Mouse (Mus musculus): Measurements from ENCODE around the gene Prr14l. TPM values are rescaled to one million over a fixed set of nuclear protein-coding genes. Genes with fewer than 3 reads are reported as not detected.
A peak's percentile ranks its signal among the peaks of the same experiment; 100 is the strongest.

Gene Prr14l
- polyA plus RNA-seq, 1 experiment from 2014 or later = 12.1 TPM

- H3K4me3 ChIP-seq (ENCODE audit: low read depth, low read length) = peak overlapping the region; percentile 87
- H3K27me3 ChIP-seq (ENCODE audit: control insufficient read depth, insufficient read depth, low read length) = no peaks in the 10 kb centered on the region
- no peaks in the 10 kb centered on the region for H3K9me3 ChIP-seq (replicated peaks; ENCODE audit: control insufficient read depth, low read length)
- no peaks in the 10 kb centered on the region for H3K36me3 ChIP-seq (replicated peaks; ENCODE audit: control insufficient read depth, insufficient read depth, low read depth, low read length)
- ATAC-seq (replicated peaks; ENCODE audit: insufficient number of reproducible peaks, low FRiP score, low TSS enrichment, low read depth) (no peak), DNase-seq (ENCODE audit: low spot score) (no peak)
- H3K27ac ChIP-seq (replicated peaks; ENCODE audit: low read depth, low read length) = no peak overlapping the region
- no peaks in the 10 kb centered on the region for H3K4me1 ChIP-seq (ENCODE audit: control insufficient read depth, insufficient read depth, low read length)
- H3K9ac ChIP-seq (replicated peaks; ENCODE audit: low read length) = peak overlapping the region; percentile 64
- 31% methylated on average over 5 of the region's 5 CpGs for WGBS
- H3K4me2 ChIP-seq (ENCODE audit: low read depth, low read length) = peak overlapping the region; percentile 69
These were observed 69.3 kb downstream of the Prr14l start for GRCm38 (mm10) chr5:32784726-32785125.

- Histone ChIP-seq H3K36me3 (replicated peaks; ENCODE audit: control insufficient read depth, insufficient read depth, low read depth, low read length) (no peaks in the 10 kb centered on the region), H3K4me2 (ENCODE audit: low read depth, low read length) (no peak overlapping the region), H3K9ac (replicated peaks; ENCODE audit: low read length) (no peak overlapping the region), H3K27me3 (ENCODE audit: control insufficient read depth, insufficient read depth, low read length) (no peaks in the 10 kb centered on the region), H3K4me3 (ENCODE audit: low read depth, low read length) (no peak overlapping the region), H3K9me3 (replicated peaks; ENCODE audit: control insufficient read depth, low read length) (no peaks in the 10 kb centered on the region), H3K27ac (replicated peaks; ENCODE audit: low read depth, low read length) (no peak overlapping the region), H3K4me1 (ENCODE audit: control insufficient read depth, insufficient read depth, low read length) (no peaks in the 10 kb centered on the region)
- ATAC-seq (replicated peaks; ENCODE audit: insufficient number of reproducible peaks, low FRiP score, low TSS enrichment, low read depth) (no peak), DNase-seq (ENCODE audit: low spot score) (no peak)
- WGBS = 98% methylated on average over 5 of the region's 5 CpGs
These were observed 72.5 kb downstream of the Prr14l start for GRCm38 (mm10) chr5:32781596-32781995.

GRCm38 (mm10) chr5:32778168-32778567, 75.9 kb downstream of the Prr14l start:
- WGBS = 89% methylated on average over 3 of the region's 3 CpGs
- Histone ChIP-seq H3K9me3 (replicated peaks; ENCODE audit: control insufficient read depth, low read length) (no peaks in the 10 kb centered on the region), H3K4me1 (ENCODE audit: control insufficient read depth, insufficient read depth, low read length) (no peaks in the 10 kb centered on the region)

GRCm38 (mm10) chr5:32772361-32772760, 81.7 kb downstream of the Prr14l start:
- peaks cover 3% of the 10 kb centered on the region; the same call in 1 of the 2 replicates for H3K36me3 ChIP-seq (replicated peaks; ENCODE audit: control insufficient read depth, insufficient read depth, low read depth, low read length)
- H3K27me3 ChIP-seq (ENCODE audit: control insufficient read depth, insufficient read depth, low read length) = no peaks in the 10 kb centered on the region
- no peak overlapping the region for H3K4me3 ChIP-seq (ENCODE audit: low read depth, low read length)
- H3K4me2 ChIP-seq (ENCODE audit: low read depth, low read length) = no peak overlapping the region
- H3K4me1 ChIP-seq (ENCODE audit: control insufficient read depth, insufficient read depth, low read length) = no peaks in the 10 kb centered on the region
- ATAC-seq (replicated peaks; ENCODE audit: insufficient number of reproducible peaks, low FRiP score, low TSS enrichment, low read depth) = no peak
- no peak overlapping the region for H3K27ac ChIP-seq (replicated peaks; ENCODE audit: low read depth, low read length)
- no peak overlapping the region for H3K9ac ChIP-seq (replicated peaks; ENCODE audit: low read length)
- DNase-seq (ENCODE audit: low spot score) = no peak
- 84% methylated on average over 2 of the region's 2 CpGs for WGBS
- H3K9me3 ChIP-seq (replicated peaks; ENCODE audit: control insufficient read depth, low read length) = no peaks in the 10 kb centered on the region

More at GRCm38 (mm10) chr5:32778168-32778567, 75.9 kb downstream of the Prr14l start:
- no peak overlapping the region for H3K9ac ChIP-seq (replicated peaks; ENCODE audit: low read length)
- no peak overlapping the region for H3K4me2 ChIP-seq (ENCODE audit: low read depth, low read length)
- H3K27ac ChIP-seq (replicated peaks; ENCODE audit: low read depth, low read length) = no peak overlapping the region
- no peak for ATAC-seq (replicated peaks; ENCODE audit: insufficient number of reproducible peaks, low FRiP score, low TSS enrichment, low read depth)
- no peak for DNase-seq (ENCODE audit: low spot score)
- H3K27me3 ChIP-seq (ENCODE audit: control insufficient read depth, insufficient read depth, low read length) = no peaks in the 10 kb centered on the region
- H3K4me3 ChIP-seq (ENCODE audit: low read depth, low read length) = no peak overlapping the region
- no peaks in the 10 kb centered on the region for H3K36me3 ChIP-seq (replicated peaks; ENCODE audit: control insufficient read depth, insufficient read depth, low read depth, low read length)

- peaks cover under 1% of the 10 kb centered on the region; the same call in 1 of the 2 replicates for H3K36me3 ChIP-seq (replicated peaks; ENCODE audit: control insufficient read depth, insufficient read depth, low read depth, low read length)
- H3K27me3 ChIP-seq (ENCODE audit: control insufficient read depth, insufficient read depth, low read length) = no peaks in the 10 kb centered on the region
- H3K4me2 ChIP-seq (ENCODE audit: low read depth, low read length) = no peak overlapping the region
- no peak overlapping the region for H3K4me3 ChIP-seq (ENCODE audit: low read depth, low read length)
- no peaks in the 10 kb centered on the region for H3K4me1 ChIP-seq (ENCODE audit: control insufficient read depth, insufficient read depth, low read length)
- no peaks in the 10 kb centered on the region for H3K9me3 ChIP-seq (replicated peaks; ENCODE audit: control insufficient read depth, low read length)
- no peak overlapping the region for H3K9ac ChIP-seq (replicated peaks; ENCODE audit: low read length)
- WGBS = 89% methylated on average over 4 of the region's 4 CpGs
- DNase-seq (ENCODE audit: low spot score) (no peak), ATAC-seq (replicated peaks; ENCODE audit: insufficient number of reproducible peaks, low FRiP score, low TSS enrichment, low read depth) (no peak)
- no peak overlapping the region for H3K27ac ChIP-seq (replicated peaks; ENCODE audit: low read depth, low read length)
These were observed 86.3 kb downstream of the Prr14l start for GRCm38 (mm10) chr5:32767636-32768373.

- Histone ChIP-seq H3K9me3 (replicated peaks; ENCODE audit: control insufficient read depth, low read length) (no peaks in the 10 kb centered on the region), H3K27me3 (ENCODE audit: control insufficient read depth, insufficient read depth, low read length) (no peaks in the 10 kb centered on the region), H3K4me3 (ENCODE audit: low read depth, low read length) (no peak overlapping the region), H3K4me1 (ENCODE audit: control insufficient read depth, insufficient read depth, low read length) (no peaks in the 10 kb centered on the region), H3K9ac (replicated peaks; ENCODE audit: low read length) (no peak overlapping the region), H3K4me2 (ENCODE audit: low read depth, low read length) (no peak overlapping the region), H3K36me3 (replicated peaks; ENCODE audit: control insufficient read depth, insufficient read depth, low read depth, low read length) (no peaks in the 10 kb centered on the region; the same call in 1 of the 2 replicates), H3K27ac (replicated peaks; ENCODE audit: low read depth, low read length) (no peak overlapping the region)
- ATAC-seq (replicated peaks; ENCODE audit: insufficient number of reproducible peaks, low FRiP score, low TSS enrichment, low read depth) (no peak), DNase-seq (ENCODE audit: low spot score) (no peak)
- 81% methylated on average over 3 of the region's 3 CpGs for WGBS
These were observed 87.1 kb downstream of the Prr14l start for GRCm38 (mm10) chr5:32767004-32767403.

- ATAC-seq (replicated peaks; ENCODE audit: insufficient number of reproducible peaks, low FRiP score, low TSS enrichment, low read depth) (no peak), DNase-seq (ENCODE audit: low spot score) (no peak)
- Histone ChIP-seq H3K4me3 (ENCODE audit: low read depth, low read length) (no peak overlapping the region), H3K9ac (replicated peaks; ENCODE audit: low read length) (no peak overlapping the region), H3K27me3 (ENCODE audit: control insufficient read depth, insufficient read depth, low read length) (no peaks in the 10 kb centered on the region), H3K4me1 (ENCODE audit: control insufficient read depth, insufficient read depth, low read length) (no peaks in the 10 kb centered on the region), H3K9me3 (replicated peaks; ENCODE audit: control insufficient read depth, low read length) (no peaks in the 10 kb centered on the region), H3K27ac (replicated peaks; ENCODE audit: low read depth, low read length) (no peak overlapping the region), H3K4me2 (ENCODE audit: low read depth, low read length) (no peak overlapping the region), H3K36me3 (replicated peaks; ENCODE audit: control insufficient read depth, insufficient read depth, low read depth, low read length) (no peaks in the 10 kb centered on the region)
- 91% methylated on average over 5 of the region's 5 CpGs for WGBS
These were observed 92.4 kb downstream of the Prr14l start for GRCm38 (mm10) chr5:32761566-32762140.

GRCm38 (mm10) chr5:32760787-32761186, 93.3 kb downstream of the Prr14l start:
- Histone ChIP-seq H3K9me3 (replicated peaks; ENCODE audit: control insufficient read depth, low read length) (no peaks in the 10 kb centered on the region), H3K4me1 (ENCODE audit: control insufficient read depth, insufficient read depth, low read length) (no peaks in the 10 kb centered on the region), H3K27me3 (ENCODE audit: control insufficient read depth, insufficient read depth, low read length) (no peaks in the 10 kb centered on the region), H3K4me2 (ENCODE audit: low read depth, low read length) (no peak overlapping the region), H3K9ac (replicated peaks; ENCODE audit: low read length) (no peak overlapping the region), H3K27ac (replicated peaks; ENCODE audit: low read depth, low read length) (no peak overlapping the region), H3K36me3 (replicated peaks; ENCODE audit: control insufficient read depth, insufficient read depth, low read depth, low read length) (no peaks in the 10 kb centered on the region), H3K4me3 (ENCODE audit: low read depth, low read length) (no peak overlapping the region)
- WGBS = 88% methylated on average over 3 of the region's 3 CpGs
- ATAC-seq (replicated peaks; ENCODE audit: insufficient number of reproducible peaks, low FRiP score, low TSS enrichment, low read depth) (no peak), DNase-seq (ENCODE audit: low spot score) (no peak)
